Mouse (Mus musculus): Measurements from ENCODE around the gene Gtf2h4. TPM values are rescaled to one million over a fixed set of nuclear protein-coding genes. Genes with fewer than 3 reads are reported as not detected.

The Gtf2h4 gene
- polyA plus RNA-seq, 1 experiment from 2014 or later: 57.0 TPM

- Histone ChIP-seq H3K27ac (replicated peaks; ENCODE audit: low read depth, low read length) (no peak overlapping the region), H3K36me3 (ENCODE audit: control insufficient read depth, insufficient read depth, low read length) (no peaks in the 10 kb centered on the region), H3K9me3 (ENCODE audit: control insufficient read depth, low read length) (no peaks in the 10 kb centered on the region), H3K4me1 (ENCODE audit: control insufficient read depth, insufficient read depth, low read length) (no peaks in the 10 kb centered on the region), H3K27me3 (ENCODE audit: control insufficient read depth, insufficient read depth, low read length) (peaks cover 4% of the 10 kb centered on the region; the same call in 1 of the 2 replicates), H3K4me3 (ENCODE audit: low read depth, low read length) (no peak overlapping the region), H3K4me2 (ENCODE audit: low read depth, severe bottlenecking) (no peak overlapping the region), H3K9ac (ENCODE audit: low read length) (no peak overlapping the region)
- WGBS: 72% methylated on average over 6 of the region's 6 CpGs
- no peak for DNase-seq (ENCODE audit: low spot score)
- ATAC-seq (ENCODE audit: insufficient number of reproducible peaks, low FRiP score, low TSS enrichment, low read depth): no peak
These were observed 34.2 kb downstream of the Gtf2h4 start for GRCm38 (mm10) chr17:35639352-35639751.

- H3K9ac ChIP-seq (ENCODE audit: low read length): no peak overlapping the region
- 25% methylated on average over 14 of the region's 14 CpGs for WGBS
These were observed 34.9 kb downstream of the Gtf2h4 start for GRCm38 (mm10) chr17:35638475-35639190.

GRCm38 (mm10) chr17:35636363-35636762, 37.2 kb downstream of the Gtf2h4 start:
- 41% methylated on average over 5 of the region's 5 CpGs for WGBS
- peak; percentile 28 for DNase-seq (ENCODE audit: low spot score)
- Histone ChIP-seq H3K36me3 (ENCODE audit: control insufficient read depth, insufficient read depth, low read length) (no peaks in the 10 kb centered on the region), H3K4me1 (ENCODE audit: control insufficient read depth, insufficient read depth, low read length) (no peaks in the 10 kb centered on the region), H3K4me3 (ENCODE audit: low read depth, low read length) (no peak overlapping the region), H3K27ac (replicated peaks; ENCODE audit: low read depth, low read length) (no peak overlapping the region), H3K9ac (ENCODE audit: low read length) (no peak overlapping the region), H3K9me3 (ENCODE audit: control insufficient read depth, low read length) (no peaks in the 10 kb centered on the region), H3K4me2 (ENCODE audit: low read depth, severe bottlenecking) (no peak overlapping the region), H3K27me3 (ENCODE audit: control insufficient read depth, insufficient read depth, low read length) (peaks cover 4% of the 10 kb centered on the region; the same call in 1 of the 2 replicates)
- ATAC-seq (ENCODE audit: insufficient number of reproducible peaks, low FRiP score, low TSS enrichment, low read depth): no peak

More at GRCm38 (mm10) chr17:35638475-35639190, 34.9 kb downstream of the Gtf2h4 start:
- no peak overlapping the region for H3K4me2 ChIP-seq (ENCODE audit: low read depth, severe bottlenecking)
- DNase-seq (ENCODE audit: low spot score) (peak; percentile 62), ATAC-seq (ENCODE audit: insufficient number of reproducible peaks, low FRiP score, low TSS enrichment, low read depth) (peak; percentile 81; the same call in 1 of the 2 replicates)
- peaks cover 4% of the 10 kb centered on the region; the same call in 1 of the 2 replicates for H3K27me3 ChIP-seq (ENCODE audit: control insufficient read depth, insufficient read depth, low read length)
- no peaks in the 10 kb centered on the region for H3K36me3 ChIP-seq (ENCODE audit: control insufficient read depth, insufficient read depth, low read length)
- no peaks in the 10 kb centered on the region for H3K4me1 ChIP-seq (ENCODE audit: control insufficient read depth, insufficient read depth, low read length)
- H3K4me3 ChIP-seq (ENCODE audit: low read depth, low read length): no peak overlapping the region
- H3K27ac ChIP-seq (replicated peaks; ENCODE audit: low read depth, low read length): no peak overlapping the region
- no peaks in the 10 kb centered on the region for H3K9me3 ChIP-seq (ENCODE audit: control insufficient read depth, low read length)

GRCm38 (mm10) chr17:35635699-35636111, 37.8 kb downstream of the Gtf2h4 start:
- WGBS: 3% methylated on average over 15 of the region's 15 CpGs
- Histone ChIP-seq H3K9me3 (ENCODE audit: control insufficient read depth, low read length) (no peaks in the 10 kb centered on the region), H3K27me3 (ENCODE audit: control insufficient read depth, insufficient read depth, low read length) (peaks cover 4% of the 10 kb centered on the region; the same call in 1 of the 2 replicates), H3K27ac (replicated peaks; ENCODE audit: low read depth, low read length) (no peak overlapping the region), H3K4me3 (ENCODE audit: low read depth, low read length) (peak overlapping the region; percentile 16), H3K4me2 (ENCODE audit: low read depth, severe bottlenecking) (peak overlapping the region; percentile 57), H3K36me3 (ENCODE audit: control insufficient read depth, insufficient read depth, low read length) (no peaks in the 10 kb centered on the region), H3K9ac (ENCODE audit: low read length) (no peak overlapping the region), H3K4me1 (ENCODE audit: control insufficient read depth, insufficient read depth, low read length) (no peaks in the 10 kb centered on the region)
- DNase-seq (ENCODE audit: low spot score) (peak; percentile 81), ATAC-seq (ENCODE audit: insufficient number of reproducible peaks, low FRiP score, low TSS enrichment, low read depth) (no peak)

GRCm38 (mm10) chr17:35635202-35635601, 38.3 kb downstream of the Gtf2h4 start:
- DNase-seq (ENCODE audit: low spot score) (no peak), ATAC-seq (ENCODE audit: insufficient number of reproducible peaks, low FRiP score, low TSS enrichment, low read depth) (no peak)
- 75% methylated on average over 3 of the region's 3 CpGs for WGBS
- Histone ChIP-seq H3K36me3 (ENCODE audit: control insufficient read depth, insufficient read depth, low read length) (no peaks in the 10 kb centered on the region), H3K4me2 (ENCODE audit: low read depth, severe bottlenecking) (no peak overlapping the region), H3K4me1 (ENCODE audit: control insufficient read depth, insufficient read depth, low read length) (no peaks in the 10 kb centered on the region), H3K4me3 (ENCODE audit: low read depth, low read length) (no peak overlapping the region), H3K9ac (ENCODE audit: low read length) (no peak overlapping the region), H3K9me3 (ENCODE audit: control insufficient read depth, low read length) (no peaks in the 10 kb centered on the region), H3K27ac (replicated peaks; ENCODE audit: low read depth, low read length) (no peak overlapping the region), H3K27me3 (ENCODE audit: control insufficient read depth, insufficient read depth, low read length) (peaks cover 4% of the 10 kb centered on the region; the same call in 1 of the 2 replicates)

- no peak overlapping the region for H3K9ac ChIP-seq (ENCODE audit: low read length)
- ATAC-seq (ENCODE audit: insufficient number of reproducible peaks, low FRiP score, low TSS enrichment, low read depth): no peak
These were observed 39.5 kb downstream of the Gtf2h4 start for GRCm38 (mm10) chr17:35633992-35634391.

GRCm38 (mm10) chr17:35626537-35626936, 47.0 kb downstream of the Gtf2h4 start, which contains the start of gene Gm9573:
TSS of gene Gm9573 (minus strand) at chr17:35626637.
- no peaks in the 10 kb centered on the region for H3K9me3 ChIP-seq (ENCODE audit: control insufficient read depth, low read length)
- H3K27ac ChIP-seq (replicated peaks; ENCODE audit: low read depth, low read length): no peak within 1 kb of the TSS
- H3K4me1 ChIP-seq (ENCODE audit: control insufficient read depth, insufficient read depth, low read length): no peaks in the 10 kb centered on the region
- H3K4me2 ChIP-seq (ENCODE audit: low read depth, severe bottlenecking): no peak within 1 kb of the TSS
- H3K4me3 ChIP-seq (ENCODE audit: low read depth, low read length): no peak within 1 kb of the TSS
- DNase-seq (ENCODE audit: low spot score) (no peak), ATAC-seq (ENCODE audit: insufficient number of reproducible peaks, low FRiP score, low TSS enrichment, low read depth) (no peak)
- no peaks in the 10 kb centered on the region for H3K36me3 ChIP-seq (ENCODE audit: control insufficient read depth, insufficient read depth, low read length)
- 82% methylated on average over 7 of the region's 7 CpGs for WGBS
- no peak within 1 kb of the TSS for H3K9ac ChIP-seq (ENCODE audit: low read length)
- H3K27me3 ChIP-seq (ENCODE audit: control insufficient read depth, insufficient read depth, low read length): no peaks in the 10 kb centered on the region

More at GRCm38 (mm10) chr17:35633992-35634391, 39.5 kb downstream of the Gtf2h4 start:
- Histone ChIP-seq H3K4me3 (ENCODE audit: low read depth, low read length) (no peak overlapping the region), H3K4me2 (ENCODE audit: low read depth, severe bottlenecking) (no peak overlapping the region), H3K4me1 (ENCODE audit: control insufficient read depth, insufficient read depth, low read length) (no peaks in the 10 kb centered on the region), H3K9me3 (ENCODE audit: control insufficient read depth, low read length) (no peaks in the 10 kb centered on the region), H3K27me3 (ENCODE audit: control insufficient read depth, insufficient read depth, low read length) (peaks cover 4% of the 10 kb centered on the region; the same call in 1 of the 2 replicates), H3K27ac (replicated peaks; ENCODE audit: low read depth, low read length) (no peak overlapping the region), H3K36me3 (ENCODE audit: control insufficient read depth, insufficient read depth, low read length) (no peaks in the 10 kb centered on the region)
- peak; percentile 41 for DNase-seq (ENCODE audit: low spot score)
- WGBS: 12% methylated on average over 1 of the region's 1 CpGs

Measured in limb, embryonic 11.5 days (tissue).